Mouse (Mus musculus) spleen, postnatal 36 days (tissue): ENCODE results near the gene Fbxo11.
"Not testable (repeated sequence)": the region's sequence is repeated elsewhere in the genome, so short reads cannot be mapped to it uniquely, and the experiment has no call there.

Experiments used
- DNase-seq, 2 experiments: peaks; one replicate each; pipeline ENCODE4 v3.0.0; 2022; ENCODE audit warnings: low spot score in 2 of 2, mixed read lengths in 1 of 2

Fbxo11 gene

GRCm38 (mm10) chr17:87963081-87964075 is 101.7 kb downstream of the Fbxo11 start:
- DNase-seq, result no peak

DNA sequence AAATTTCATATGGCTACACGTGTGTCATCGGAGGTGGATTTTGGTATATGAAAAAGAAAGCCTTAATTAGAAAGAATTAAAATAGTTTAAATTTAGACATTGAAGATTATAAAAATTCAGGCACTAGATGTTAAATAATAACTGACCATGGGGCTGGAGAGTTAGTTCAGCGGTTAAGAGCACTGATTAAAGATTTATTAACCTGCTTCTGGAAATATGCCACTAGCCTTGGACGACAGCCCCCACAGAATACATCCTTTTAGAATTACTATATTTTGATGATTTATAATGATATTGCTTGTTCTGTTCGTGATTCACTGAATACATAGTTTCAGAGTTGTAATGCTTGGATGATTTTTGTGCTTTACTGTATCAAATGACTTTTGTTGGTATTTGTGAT is 105.2 kb downstream of the Fbxo11 start:
- not testable (repeated sequence) for DNase-seq

GRCm38 (mm10) chr17:87959406-87959805 is 105.7 kb downstream of the Fbxo11 start:
- not testable (repeated sequence) for DNase-seq

- DNase-seq, result no peak
These were observed 106.8 kb downstream of the Fbxo11 start for GRCm38 (mm10) chr17:87958283-87958682.

DNA sequence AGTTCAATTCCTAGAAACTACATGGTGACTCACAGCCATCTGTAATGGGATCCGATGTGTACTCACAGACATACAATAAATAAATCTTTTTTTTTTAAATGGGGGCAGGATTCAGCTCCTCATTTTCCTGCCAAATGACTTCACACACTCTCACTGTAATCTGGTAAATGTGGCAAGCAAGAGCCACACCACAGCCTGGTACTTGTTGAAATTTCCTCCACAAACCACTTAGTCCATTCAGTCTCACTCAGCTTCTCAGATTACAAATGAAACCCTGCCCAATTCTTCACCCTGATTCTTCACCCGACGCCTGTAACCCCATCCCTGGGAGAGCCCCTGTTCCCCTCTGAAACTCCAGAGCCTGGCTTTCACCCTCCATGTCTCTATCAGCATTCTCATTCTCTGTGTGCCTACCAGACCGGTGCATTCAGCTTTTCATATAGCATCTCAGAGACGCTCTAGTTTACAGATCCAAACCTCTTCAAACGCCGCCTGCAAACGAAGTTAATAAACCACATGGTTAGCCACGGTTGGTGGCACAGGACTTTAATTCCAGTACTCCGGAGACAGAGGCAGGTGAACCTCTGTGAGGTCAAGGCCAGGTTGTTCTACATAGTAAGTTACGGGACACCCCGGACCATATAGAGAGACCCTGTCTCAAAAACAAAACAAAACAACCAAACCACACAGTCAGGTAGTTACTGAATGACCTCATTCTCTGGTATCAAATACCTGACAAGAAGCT is 107.8 kb downstream of the Fbxo11 start:
- DNase-seq, result no peak

DNA sequence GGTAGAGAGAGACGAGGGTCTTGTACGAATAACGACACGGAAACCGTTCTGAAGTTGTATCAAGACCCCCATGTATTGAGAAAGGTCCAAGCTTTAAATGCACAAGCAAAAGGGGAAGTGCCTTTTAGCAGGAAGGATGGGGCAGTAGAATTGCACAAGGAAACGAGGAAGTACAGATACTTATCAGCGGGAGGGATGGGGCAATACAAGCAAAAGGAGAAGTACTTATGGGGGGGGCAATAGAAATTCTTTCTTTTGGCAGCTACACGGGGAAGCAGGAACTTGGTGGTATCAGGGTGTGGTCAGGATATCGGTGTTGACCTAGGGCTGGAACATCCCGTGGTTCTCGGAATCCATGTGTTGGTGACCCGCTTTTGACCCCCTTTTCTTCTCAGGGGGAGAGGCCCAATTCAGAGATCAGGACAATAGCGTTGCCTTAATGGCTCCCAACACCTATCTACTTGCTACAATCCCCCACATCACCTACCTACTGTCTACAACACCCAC is 110.4 kb downstream of the Fbxo11 start:
- not testable (repeated sequence) for DNase-seq

DNA sequence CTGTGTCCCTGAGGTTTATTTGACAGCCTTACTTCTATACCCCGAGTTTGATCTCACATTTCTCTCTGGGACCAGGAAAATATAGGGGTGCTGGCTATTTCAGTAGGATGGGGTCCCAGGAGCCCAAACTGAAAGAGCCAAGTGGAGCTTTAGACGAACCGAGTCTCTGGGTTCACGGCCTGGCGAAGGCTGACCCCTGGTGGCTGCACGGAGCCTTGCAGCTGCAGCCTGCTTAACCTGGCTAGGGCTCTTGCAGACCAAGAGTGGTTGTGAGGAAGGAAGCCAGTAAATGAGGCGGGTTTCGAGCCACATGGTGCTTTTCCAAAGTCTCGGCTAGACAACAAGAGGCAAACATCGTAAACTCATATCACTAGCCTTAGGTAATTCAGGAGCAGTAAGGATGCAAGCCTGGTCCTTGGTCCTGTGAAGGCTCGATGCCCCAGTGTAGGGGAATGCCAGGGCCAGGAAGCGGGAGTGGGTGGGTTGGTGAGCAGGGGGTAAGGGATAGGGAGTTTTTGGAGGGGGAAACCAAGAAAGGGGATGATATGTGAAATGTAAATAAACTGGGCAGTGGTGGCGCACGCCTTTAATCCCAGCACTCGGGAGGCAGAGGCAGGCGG is 116.0 kb downstream of the Fbxo11 start:
- DNase-seq, result peak; percentile 49 to 60
